Mouse (Mus musculus): ENCODE data around the gene Gm10799. TPM values are rescaled to one million over a fixed set of nuclear protein-coding genes. Genes with fewer than 3 reads are reported as not detected.

The Gm10799 gene
- polyA plus RNA-seq, 1 experiment = not detected

DNA sequence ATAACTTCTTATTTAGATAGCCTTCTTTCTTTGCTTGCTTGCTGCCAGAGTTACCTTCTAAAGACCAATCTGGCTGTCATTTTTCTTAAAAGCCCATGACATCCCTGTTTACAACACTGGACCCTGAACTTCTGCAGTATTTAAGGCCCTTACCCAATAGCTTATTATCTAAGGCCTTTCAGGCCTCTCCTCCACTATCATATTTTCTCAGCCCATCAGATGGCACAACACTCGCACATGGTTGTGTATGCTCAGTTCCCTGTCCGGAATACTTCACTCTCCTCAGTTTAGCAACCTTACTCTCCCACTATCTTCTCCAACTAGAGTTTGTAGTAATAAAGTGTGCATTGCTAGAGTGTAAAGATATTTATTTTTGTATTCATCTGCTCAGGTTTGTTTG, 39.3 kb downstream of the Gm10799 start:
- no peak for TF ChIP-seq POLR2A (IDR thresholded peaks at IDR 0.05; ENCODE audit: insufficient read depth, low read length)
- TF ChIP-seq CTCF (IDR thresholded peaks at IDR 0.05; ENCODE audit: low read depth, low read length) = no peak
- no peak for TF ChIP-seq EP300 (IDR thresholded peaks at IDR 0.05; ENCODE audit: insufficient read depth, low read depth, low read length)
- H3K36me3 ChIP-seq (ENCODE audit: control insufficient read depth, insufficient read depth, low read length, poor library complexity, severe bottlenecking) = peaks cover 3% of the 10 kb centered on the region; the same call in 1 of the 2 replicates
- H3K4me3 ChIP-seq (ENCODE audit: low read depth, low read length) = no peak overlapping the region
- H3K9ac ChIP-seq (ENCODE audit: low read depth, poor library complexity, severe bottlenecking) = no peak overlapping the region
- H3K27me3 ChIP-seq (ENCODE audit: control insufficient read depth, insufficient read depth, low read length, poor library complexity, severe bottlenecking) = no peaks in the 10 kb centered on the region
- no peaks in the 10 kb centered on the region for H3K4me1 ChIP-seq (ENCODE audit: control insufficient read depth, insufficient read depth, low read length)
- no peaks in the 10 kb centered on the region for H3K9me3 ChIP-seq (replicated peaks; ENCODE audit: control insufficient read depth, insufficient read depth, low read length, poor library complexity, severe bottlenecking)
- no peak overlapping the region for H3K27ac ChIP-seq (ENCODE audit: insufficient read depth, low read length)

DNA sequence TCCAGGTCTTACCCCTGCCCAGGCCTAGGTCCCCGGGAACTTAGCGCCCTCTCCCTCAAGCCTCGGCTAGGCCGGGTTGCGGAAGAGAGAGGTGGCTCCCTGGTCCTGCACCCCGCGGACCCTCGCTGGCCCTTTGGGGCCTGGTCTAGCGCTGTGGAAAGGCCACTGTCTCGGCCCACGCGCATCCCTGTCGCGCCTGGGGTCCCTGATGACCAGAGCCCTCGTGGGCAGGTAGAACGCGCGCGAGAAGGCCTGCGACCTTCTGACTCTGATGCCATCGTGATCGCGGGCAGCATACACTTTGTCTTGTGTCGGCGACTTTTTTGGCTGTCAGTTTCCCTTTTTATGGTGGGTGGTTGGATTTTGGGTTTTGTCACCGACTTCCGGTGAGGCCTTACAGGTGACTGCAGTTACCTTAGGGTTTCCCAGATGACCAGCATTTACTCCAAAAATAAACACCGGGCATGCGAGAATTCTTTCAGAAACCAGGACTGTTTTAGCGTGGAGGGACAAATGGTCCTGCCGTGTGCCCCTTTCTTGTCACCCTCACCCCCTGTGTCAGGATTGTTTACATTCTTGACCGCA, 40.1 kb downstream of the Gm10799 start, which contains the start of gene 4931422A03Rik:
TSS of gene 4931422A03Rik (minus strand) at position 223 of the 585 bp plus-strand sequence.
- Histone ChIP-seq H3K4me1 (ENCODE audit: control insufficient read depth, insufficient read depth, low read length) (no peaks in the 10 kb centered on the region), H3K9me3 (replicated peaks; ENCODE audit: control insufficient read depth, insufficient read depth, low read length, poor library complexity, severe bottlenecking) (no peaks in the 10 kb centered on the region), H3K4me3 (ENCODE audit: low read depth, low read length) (peak within 1 kb of the TSS; percentile 91), H3K27ac (ENCODE audit: insufficient read depth, low read length) (no peak within 1 kb of the TSS), H3K36me3 (ENCODE audit: control insufficient read depth, insufficient read depth, low read length, poor library complexity, severe bottlenecking) (no peaks in the 10 kb centered on the region), H3K9ac (ENCODE audit: low read depth, poor library complexity, severe bottlenecking) (peak within 1 kb of the TSS; percentile 73), H3K27me3 (ENCODE audit: control insufficient read depth, insufficient read depth, low read length, poor library complexity, severe bottlenecking) (no peaks in the 10 kb centered on the region)
- TF ChIP-seq EP300 (IDR thresholded peaks at IDR 0.05; ENCODE audit: insufficient read depth, low read depth, low read length) = no peak

DNA sequence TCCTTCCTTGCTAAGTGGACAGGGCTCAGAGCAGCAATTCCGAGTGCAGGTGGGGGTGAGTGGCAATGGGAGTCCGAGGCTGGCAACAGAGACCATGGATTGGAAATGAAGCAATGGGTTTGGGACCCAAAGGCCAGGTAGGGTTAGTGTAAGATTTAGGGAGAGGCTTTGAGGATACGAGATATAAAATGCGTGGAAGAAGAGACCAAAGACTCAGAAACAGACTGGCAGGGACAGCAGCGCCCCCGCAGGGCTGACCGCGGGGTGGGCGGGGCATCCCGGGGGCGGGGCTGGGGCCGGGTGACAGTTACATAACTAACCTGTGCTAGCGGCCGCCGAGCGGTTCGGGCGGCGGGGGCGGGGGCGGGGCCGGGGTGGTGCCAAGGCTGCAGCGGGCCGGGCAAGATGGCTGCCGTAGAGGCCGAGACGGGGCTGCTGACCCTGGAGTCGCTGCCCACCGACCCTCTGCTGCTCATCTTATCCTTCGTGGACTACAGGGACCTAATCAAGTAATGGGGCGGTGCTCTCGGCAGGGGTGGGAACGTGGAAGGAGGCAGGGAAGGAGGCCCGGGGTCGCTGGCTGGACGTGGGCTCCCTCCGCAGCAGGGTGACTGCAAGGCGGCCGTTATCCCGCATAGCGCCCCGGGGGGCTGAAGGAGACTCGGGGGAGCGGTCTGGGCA, 40.8 kb downstream of the Gm10799 start, which contains the start of gene Fbxo3:
TSS of gene Fbxo3 (plus strand) at position 264 of the 681 bp plus-strand sequence.
- Histone ChIP-seq H3K9me3 (replicated peaks; ENCODE audit: control insufficient read depth, insufficient read depth, low read length, poor library complexity, severe bottlenecking) (no peaks in the 10 kb centered on the region), H3K9ac (ENCODE audit: low read depth, poor library complexity, severe bottlenecking) (peak within 1 kb of the TSS; percentile 73), H3K27ac (ENCODE audit: insufficient read depth, low read length) (no peak within 1 kb of the TSS), H3K4me1 (ENCODE audit: control insufficient read depth, insufficient read depth, low read length) (no peaks in the 10 kb centered on the region), H3K27me3 (ENCODE audit: control insufficient read depth, insufficient read depth, low read length, poor library complexity, severe bottlenecking) (no peaks in the 10 kb centered on the region), H3K4me3 (ENCODE audit: low read depth, low read length) (peak within 1 kb of the TSS; percentile 91), H3K36me3 (ENCODE audit: control insufficient read depth, insufficient read depth, low read length, poor library complexity, severe bottlenecking) (no peaks in the 10 kb centered on the region)
- TF ChIP-seq CTCF (IDR thresholded peaks at IDR 0.05; ENCODE audit: low read depth, low read length) = no peak
- TF ChIP-seq POLR2A (IDR thresholded peaks at IDR 0.05; ENCODE audit: insufficient read depth, low read length) = peak; percentile 79

DNA sequence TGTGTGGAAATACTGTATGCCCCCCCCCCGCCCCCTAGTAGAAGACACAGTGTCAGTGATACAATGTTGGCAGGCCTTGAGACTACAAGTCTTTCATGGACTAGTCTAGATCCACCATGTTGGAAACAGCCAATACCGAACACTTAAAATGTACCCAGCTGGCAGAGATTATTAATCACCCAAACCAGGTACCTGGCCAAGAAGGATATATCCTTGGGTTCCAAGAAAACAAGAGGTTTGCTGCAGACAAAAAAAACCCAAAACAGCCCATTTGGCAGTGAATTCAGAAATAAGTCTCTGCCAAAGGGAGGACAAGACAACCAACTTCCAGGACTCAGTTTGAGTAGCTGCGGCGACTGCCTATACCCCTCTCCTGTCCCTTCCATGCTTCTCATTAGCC, 43.7 kb downstream of the Gm10799 start:
- Histone ChIP-seq H3K36me3 (ENCODE audit: control insufficient read depth, insufficient read depth, low read length, poor library complexity, severe bottlenecking) (no peaks in the 10 kb centered on the region), H3K9me3 (replicated peaks; ENCODE audit: control insufficient read depth, insufficient read depth, low read length, poor library complexity, severe bottlenecking) (no peaks in the 10 kb centered on the region), H3K27me3 (ENCODE audit: control insufficient read depth, insufficient read depth, low read length, poor library complexity, severe bottlenecking) (no peaks in the 10 kb centered on the region), H3K4me3 (ENCODE audit: low read depth, low read length) (no peak overlapping the region), H3K27ac (ENCODE audit: insufficient read depth, low read length) (no peak overlapping the region), H3K4me1 (ENCODE audit: control insufficient read depth, insufficient read depth, low read length) (no peaks in the 10 kb centered on the region), H3K9ac (ENCODE audit: low read depth, poor library complexity, severe bottlenecking) (no peak overlapping the region)
- TF ChIP-seq CTCF (IDR thresholded peaks at IDR 0.05; ENCODE audit: low read depth, low read length) = no peak
- no peak for TF ChIP-seq EP300 (IDR thresholded peaks at IDR 0.05; ENCODE audit: insufficient read depth, low read depth, low read length)
- no peak for TF ChIP-seq POLR2A (IDR thresholded peaks at IDR 0.05; ENCODE audit: insufficient read depth, low read length)

DNA sequence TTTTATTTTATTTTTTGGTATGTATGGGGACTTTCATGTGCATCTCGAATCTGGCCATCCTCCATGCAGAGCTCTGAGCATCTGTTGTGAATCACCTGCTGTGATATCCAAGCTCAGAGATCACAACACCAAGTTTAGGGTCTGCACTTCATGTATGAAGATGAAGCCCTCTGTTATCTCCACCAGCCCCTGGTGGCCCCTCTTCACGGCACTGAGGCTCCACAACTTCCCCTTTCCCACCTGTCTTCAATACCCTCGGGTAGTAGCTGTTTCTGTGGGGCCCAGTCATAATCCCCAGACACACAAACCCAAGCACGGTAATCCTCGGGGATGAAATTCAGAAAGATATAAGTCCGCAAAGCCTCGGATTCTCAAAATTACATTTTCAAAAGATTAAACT, 45.3 kb downstream of the Gm10799 start:
- no peak for TF ChIP-seq EP300 (IDR thresholded peaks at IDR 0.05; ENCODE audit: insufficient read depth, low read depth, low read length)
- no peak for TF ChIP-seq POLR2A (IDR thresholded peaks at IDR 0.05; ENCODE audit: insufficient read depth, low read length)
- TF ChIP-seq CTCF (IDR thresholded peaks at IDR 0.05; ENCODE audit: low read depth, low read length) = no peak
- H3K36me3 ChIP-seq (ENCODE audit: control insufficient read depth, insufficient read depth, low read length, poor library complexity, severe bottlenecking) = no peaks in the 10 kb centered on the region
- H3K27me3 ChIP-seq (ENCODE audit: control insufficient read depth, insufficient read depth, low read length, poor library complexity, severe bottlenecking) = no peaks in the 10 kb centered on the region
- H3K4me1 ChIP-seq (ENCODE audit: control insufficient read depth, insufficient read depth, low read length) = no peaks in the 10 kb centered on the region
- H3K9ac ChIP-seq (ENCODE audit: low read depth, poor library complexity, severe bottlenecking) = no peak overlapping the region
- no peak overlapping the region for H3K27ac ChIP-seq (ENCODE audit: insufficient read depth, low read length)
- H3K4me3 ChIP-seq (ENCODE audit: low read depth, low read length) = no peak overlapping the region
- H3K9me3 ChIP-seq (replicated peaks; ENCODE audit: control insufficient read depth, insufficient read depth, low read length, poor library complexity, severe bottlenecking) = no peaks in the 10 kb centered on the region

Other genes with a start within 250 kb of the Gm10799 start
- 0.78 TPM in 1 of 2 replicates, not detected in the other for gene Lmo2, start 110.6 kb downstream of the Gm10799 start, polyA plus RNA-seq (2011; ENCODE audit: insufficient read depth, insufficient read length, low read depth, missing spikeins)
- gene Fbxo3, start 40.8 kb downstream of the Gm10799 start, polyA plus RNA-seq (2011; ENCODE audit: insufficient read depth, insufficient read length, low read depth, missing spikeins) = 36.5 and 41.1 TPM in 2 replicates
- not detected in 2 replicates for gene 4931422A03Rik, start 40.2 kb downstream of the Gm10799 start, polyA plus RNA-seq (2011; ENCODE audit: insufficient read depth, insufficient read length, low read depth, missing spikeins)
- gene Gm10912, start 2.7 kb downstream of the Gm10799 start, polyA plus RNA-seq (2011; ENCODE audit: insufficient read depth, insufficient read length, low read depth, missing spikeins) = not detected in 2 replicates
- gene Cd59b, start 1.3 kb upstream of the Gm10799 start, polyA plus RNA-seq (2011; ENCODE audit: insufficient read depth, insufficient read length, low read depth, missing spikeins) = 11.7 and 12.2 TPM in 2 replicates
- 8.9 and 10.5 TPM in 2 replicates for gene Cd59a, start 27.3 kb upstream of the Gm10799 start, polyA plus RNA-seq (2011; ENCODE audit: insufficient read depth, insufficient read length, low read depth, missing spikeins)
- not detected in 2 replicates for gene A930018P22Rik, start 54.2 kb upstream of the Gm10799 start, polyA plus RNA-seq (2011; ENCODE audit: insufficient read depth, insufficient read length, low read depth, missing spikeins)